Mouse (Mus musculus) bone marrow macrophage, adult 2 months (primary cell): ENCODE measurements around the gene Resf1. TPM values are rescaled to one million over a fixed set of nuclear protein-coding genes. Genes with fewer than 3 reads are reported as not detected.
"Not testable (repeated sequence)": the region's sequence is repeated elsewhere in the genome, so short reads cannot be mapped to it uniquely, and the experiment has no call there.

Experiments
- H3K27ac ChIP-seq: 2 replicates; pipeline ENCODE4 v1.5.1; 2012; ENCODE audit warnings: low read depth, low read length; ENCODE audit not compliant: insufficient read depth
- H3K4me1 ChIP-seq: 2 replicates; pipeline ENCODE4 v1.6.1; 2012; ENCODE audit warnings: low read length; ENCODE audit not compliant: control insufficient read depth, insufficient read depth
- H3K4me3 ChIP-seq: 2 replicates; pipeline ENCODE4 v1.5.1; 2012; ENCODE audit warnings: mild to moderate bottlenecking, low read length, moderate library complexity; ENCODE audit not compliant: insufficient read depth
- CTCF ChIP-seq: IDR thresholded peaks from 2 replicates; pipeline ENCODE4 v1.5.1; 2012; ENCODE audit warnings: low read depth, mild to moderate bottlenecking, low read length, moderate library complexity
- POLR2A ChIP-seq: IDR thresholded peaks from 2 replicates; pipeline ENCODE4 v1.6.1; 2012; ENCODE audit warnings: mild to moderate bottlenecking, low read depth, low read length, borderline replicate concordance
- polyA plus RNA-seq: library from polyadenylated mRNA; stranded (reverse); fragments of >200 nt; gene quantifications from 2 replicates; pipeline ENCODE4 v1.2.4, GENCODE M21; 2012; ENCODE audit not compliant: missing spikeins, insufficient read depth, insufficient read length

The Resf1 gene
- polyA plus RNA-seq, 1 experiment: 50.0 TPM

GRCm38 (mm10) chr6:149338622-149339021, 29.4 kb downstream of the Resf1 start:
- no peak for TF ChIP-seq POLR2A
- TF ChIP-seq CTCF: no peak

GRCm38 (mm10) chr6:149343802-149344201, 34.6 kb downstream of the Resf1 start:
- TF ChIP-seq POLR2A (no peak), CTCF (no peak)
- H3K27ac ChIP-seq: peak overlapping the region; percentile 75
- H3K4me1 ChIP-seq: peaks cover 10% of the 10 kb centered on the region
- H3K4me3 ChIP-seq: no peak overlapping the region

More at GRCm38 (mm10) chr6:149338622-149339021, 29.4 kb downstream of the Resf1 start:
- peaks cover 6% of the 10 kb centered on the region for H3K4me1 ChIP-seq
- H3K27ac ChIP-seq: peak overlapping the region; percentile 50
- H3K4me3 ChIP-seq: no peak overlapping the region

GRCm38 (mm10) chr6:149344372-149344771, 35.2 kb downstream of the Resf1 start:
- Histone ChIP-seq H3K4me1 (peaks cover 8% of the 10 kb centered on the region), H3K27ac (peak overlapping the region; percentile 75), H3K4me3 (no peak overlapping the region)
- no peak for TF ChIP-seq CTCF
- TF ChIP-seq POLR2A: no peak

GRCm38 (mm10) chr6:149348211-149348610, 39.0 kb downstream of the Resf1 start:
- H3K4me3 ChIP-seq, H3K27ac ChIP-seq, H3K4me1 ChIP-seq: not testable (repeated sequence)

- Histone ChIP-seq H3K4me1 (peaks cover 2% of the 10 kb centered on the region), H3K4me3 (no peak overlapping the region), H3K27ac (peak overlapping the region; percentile 74)
- TF ChIP-seq POLR2A (no peak), CTCF (no peak)
These were observed 45.7 kb downstream of the Resf1 start for GRCm38 (mm10) chr6:149354826-149355495.

GRCm38 (mm10) chr6:149355799-149356198, 46.6 kb downstream of the Resf1 start:
- H3K27ac ChIP-seq: peak overlapping the region; percentile 2
- not testable (repeated sequence) for H3K4me1 ChIP-seq

GRCm38 (mm10) chr6:149357155-149357554, 47.9 kb downstream of the Resf1 start:
- H3K4me3 ChIP-seq: no peak overlapping the region
- peak overlapping the region; percentile 73 for H3K27ac ChIP-seq

More at GRCm38 (mm10) chr6:149355799-149356198, 46.6 kb downstream of the Resf1 start:
- H3K4me3 ChIP-seq: not testable (repeated sequence)

GRCm38 (mm10) chr6:149362533-149362932, 53.3 kb downstream of the Resf1 start:
- not testable (repeated sequence) for H3K4me1 ChIP-seq, H3K27ac ChIP-seq, H3K4me3 ChIP-seq

More at GRCm38 (mm10) chr6:149357155-149357554, 47.9 kb downstream of the Resf1 start:
- peaks cover 2% of the 10 kb centered on the region for H3K4me1 ChIP-seq
- TF ChIP-seq CTCF (no peak), POLR2A (no peak)

- H3K27ac ChIP-seq, H3K4me3 ChIP-seq, H3K4me1 ChIP-seq: not testable (repeated sequence)
These were observed 56.8 kb downstream of the Resf1 start for GRCm38 (mm10) chr6:149365975-149366374.

- TF ChIP-seq POLR2A (no peak), CTCF (no peak)
- Histone ChIP-seq H3K4me1 (no peaks in the 10 kb centered on the region), H3K27ac (no peak overlapping the region), H3K4me3 (no peak overlapping the region)
These were observed 57.2 kb downstream of the Resf1 start for GRCm38 (mm10) chr6:149366403-149366802.

- H3K4me1 ChIP-seq: peaks cover 7% of the 10 kb centered on the region
- peak overlapping the region; percentile 82 for H3K27ac ChIP-seq
- TF ChIP-seq CTCF (no peak), POLR2A (no peak)
- H3K4me3 ChIP-seq: no peak overlapping the region
These were observed 65.8 kb downstream of the Resf1 start for GRCm38 (mm10) chr6:149374986-149375457.
